Mouse (Mus musculus) liver, embryonic 16.5 days (tissue): ENCODE results near the gene Dnah9. TPM values are rescaled to one million over a fixed set of nuclear protein-coding genes. Genes with fewer than 3 reads are reported as not detected.
A peak's percentile ranks its signal among the peaks of the same experiment; 100 is the strongest.

Source experiments
- ATAC-seq: fragments of 200-750 bp; cut with Nextera tagmentation; 2 replicates; pipeline ENCODE4 v1.8.0; 2017; ENCODE audit warnings: low read depth, mild to moderate bottlenecking, moderate number of reproducible peaks, moderate library complexity
- H3K27ac ChIP-seq: fragments of 300-500 bp; sonication (generic); 2 replicates; pipeline ENCODE4 v1.5.1; 2014; ENCODE audit warnings: mild to moderate bottlenecking, low read length
- H3K27me3 ChIP-seq: fragments of 300-500 bp; sonication (generic); 2 replicates; pipeline ENCODE4 v1.6.1; 2014; ENCODE audit warnings: low read depth, low read length, mixed read lengths; ENCODE audit not compliant: control insufficient read depth, insufficient read depth
- H3K36me3 ChIP-seq: fragments of 300-500 bp; sonication (generic); 2 replicates; pipeline ENCODE4 v1.6.1; 2014; ENCODE audit warnings: mild to moderate bottlenecking; ENCODE audit not compliant: control insufficient read depth, insufficient read depth
- H3K4me1 ChIP-seq: fragments of 300-500 bp; sonication (generic); 2 replicates; pipeline ENCODE4 v1.6.1; 2014; ENCODE audit warnings: low read depth, low read length, mixed read lengths; ENCODE audit not compliant: control insufficient read depth
- H3K4me2 ChIP-seq: fragments of 300-500 bp; sonication (generic); 2 replicates; pipeline ENCODE4 v1.6.1; 2014; ENCODE audit warnings: low read depth, low read length, mixed read lengths
- H3K4me3 ChIP-seq: fragments of 300-500 bp; sonication (generic); 2 replicates; pipeline ENCODE4 v1.5.1; 2014; ENCODE audit warnings: low read depth, mild to moderate bottlenecking, low read length
- H3K9ac ChIP-seq: fragments of 300-500 bp; sonication (generic); 2 replicates; pipeline ENCODE4 v1.6.1; 2014; ENCODE audit warnings: low read depth, low read length
- H3K9me3 ChIP-seq: fragments of 300-500 bp; sonication (generic); replicated peaks from 2 replicates; pipeline ENCODE4 v1.6.1; 2016; ENCODE audit warnings: low read length; ENCODE audit not compliant: control insufficient read depth
- WGBS: fragments of 180-500 bp; shearing (Covaris S2); extraction: QIAGEN DNeasy Blood & Tissue Kit; methylation state at CpG from one replicate; pipeline ENCODE4 v1.1.7; 2014; ENCODE audit not compliant: insufficient replicate concordance; 5-methylcytosine and 5-hydroxymethylcytosine counted together
- polyA plus RNA-seq: library from polyadenylated mRNA; unstranded; fragments of >200 nt; fragmentation: Nextera tagmentation; extraction: Ambion mirVana; gene quantifications from 2 replicates; pipeline ENCODE4 v1.2.1, GENCODE M21; 2015

Dnah9 gene
- polyA plus RNA-seq, 1 experiment from 2014 or later: 0.01 TPM

GRCm38 (mm10) chr11:65818193-65818592 is 350.2 kb downstream of the Dnah9 start:
- Histone ChIP-seq H3K9ac (no peak overlapping the region), H3K4me2 (no peak overlapping the region), H3K36me3 (peaks cover 8% of the 10 kb centered on the region; the same call in 1 of the 2 replicates), H3K4me3 (no peak overlapping the region), H3K9me3 (no peaks in the 10 kb centered on the region), H3K27ac (no peak overlapping the region), H3K27me3 (no peaks in the 10 kb centered on the region), H3K4me1 (no peaks in the 10 kb centered on the region)
- no peak for ATAC-seq
- 43% methylated on average over 1 of the region's 1 CpGs for WGBS

DNA sequence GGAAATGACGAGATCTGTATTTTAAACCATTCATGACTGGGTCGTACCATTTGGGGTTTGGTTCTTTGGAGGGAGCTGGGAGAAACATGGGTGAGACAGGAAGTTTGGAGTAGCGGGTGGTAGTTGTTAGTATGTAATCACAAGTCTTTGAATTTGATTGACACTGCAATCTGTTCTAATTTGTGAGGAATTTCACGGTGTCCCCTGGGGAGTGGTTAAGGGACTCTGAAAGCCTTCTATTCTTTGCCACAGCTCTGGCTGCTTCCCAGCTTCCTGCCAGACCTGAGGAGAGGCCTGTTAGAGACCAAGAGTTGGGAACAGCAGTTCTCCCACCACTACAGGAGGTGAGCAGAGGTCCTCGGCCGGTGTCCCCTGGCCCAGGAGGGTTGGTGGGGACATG is 352.1 kb downstream of the Dnah9 start:
- no peaks in the 10 kb centered on the region for H3K9me3 ChIP-seq
- no peak overlapping the region for H3K4me2 ChIP-seq
- H3K27me3 ChIP-seq: no peaks in the 10 kb centered on the region
- ATAC-seq: no peak
- WGBS: 74% methylated on average over 6 of the region's 6 CpGs
- no peak overlapping the region for H3K27ac ChIP-seq
- H3K4me1 ChIP-seq: no peaks in the 10 kb centered on the region
- peaks cover 5% of the 10 kb centered on the region; the same call in 1 of the 2 replicates for H3K36me3 ChIP-seq
- H3K9ac ChIP-seq: no peak overlapping the region
- H3K4me3 ChIP-seq: no peak overlapping the region

GRCm38 (mm10) chr11:65814381-65814780 is 354.0 kb downstream of the Dnah9 start:
- peaks cover 5% of the 10 kb centered on the region; the same call in 1 of the 2 replicates for H3K36me3 ChIP-seq
- H3K27ac ChIP-seq: no peak overlapping the region
- no peak overlapping the region for H3K4me3 ChIP-seq
- no peak overlapping the region for H3K4me2 ChIP-seq
- H3K9ac ChIP-seq: no peak overlapping the region
- WGBS: 83% methylated on average over 9 of the region's 9 CpGs
- no peaks in the 10 kb centered on the region for H3K27me3 ChIP-seq
- no peak for ATAC-seq
- H3K4me1 ChIP-seq: no peaks in the 10 kb centered on the region
- H3K9me3 ChIP-seq: no peaks in the 10 kb centered on the region

DNA sequence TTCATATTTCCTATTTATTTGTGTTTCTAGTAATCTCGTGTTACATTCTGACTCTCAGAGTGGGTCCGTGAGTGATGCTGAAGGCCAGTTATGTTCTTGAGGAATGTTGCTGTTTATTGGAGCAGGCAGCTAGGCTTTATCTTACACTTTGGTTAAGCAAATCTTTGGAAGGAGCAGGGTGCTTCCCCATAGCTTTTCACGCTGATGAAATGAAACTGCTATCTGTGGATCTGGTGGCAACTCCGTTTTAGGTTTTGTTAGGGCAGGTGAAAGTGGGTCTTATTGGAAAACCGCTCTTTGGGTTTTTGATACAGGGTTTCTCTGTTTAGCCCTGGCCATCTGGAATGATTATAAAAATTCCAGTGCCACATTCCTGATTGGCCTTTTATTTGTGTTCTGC is 356.3 kb downstream of the Dnah9 start:
- Histone ChIP-seq H3K4me2 (no peak overlapping the region), H3K27me3 (no peaks in the 10 kb centered on the region), H3K27ac (no peak overlapping the region), H3K9me3 (no peaks in the 10 kb centered on the region), H3K4me1 (peaks cover 4% of the 10 kb centered on the region; the same call in 1 of the 2 replicates), H3K4me3 (no peak overlapping the region), H3K9ac (no peak overlapping the region), H3K36me3 (peaks cover 5% of the 10 kb centered on the region; the same call in 1 of the 2 replicates)
- WGBS: 64% methylated on average over 5 of the region's 5 CpGs
- no peak for ATAC-seq

GRCm38 (mm10) chr11:65807601-65808000 is 360.8 kb downstream of the Dnah9 start:
- Histone ChIP-seq H3K27ac (peak overlapping the region; percentile 97), H3K9ac (peak overlapping the region; percentile 83), H3K9me3 (no peaks in the 10 kb centered on the region), H3K36me3 (no peaks in the 10 kb centered on the region), H3K27me3 (no peaks in the 10 kb centered on the region), H3K4me2 (peak overlapping the region; percentile 94), H3K4me1 (peaks cover 11% of the 10 kb centered on the region), H3K4me3 (peak overlapping the region; percentile 89)
- 38% methylated on average over 7 of the region's 7 CpGs for WGBS
- ATAC-seq: no peak

GRCm38 (mm10) chr11:65806909-65807504 is 361.3 kb downstream of the Dnah9 start, which contains the start of gene Zkscan6:
TSS of gene Zkscan6 (plus strand) at chr11:65807175.
- under 1% methylated on average over 58 of the region's 58 CpGs for WGBS

GRCm38 (mm10) chr11:65806321-65806904 is 361.9 kb downstream of the Dnah9 start:
- no peaks in the 10 kb centered on the region for H3K36me3 ChIP-seq
- peaks cover 11% of the 10 kb centered on the region for H3K4me1 ChIP-seq
- H3K4me2 ChIP-seq: peak overlapping the region; percentile 94
- H3K27ac ChIP-seq: peak overlapping the region; percentile 97
- H3K9me3 ChIP-seq: no peaks in the 10 kb centered on the region
- peak overlapping the region; percentile 89 for H3K4me3 ChIP-seq
- WGBS: under 1% methylated on average over 20 of the region's 20 CpGs
- peak overlapping the region; percentile 79 for H3K9ac ChIP-seq
- no peaks in the 10 kb centered on the region for H3K27me3 ChIP-seq
- ATAC-seq: peak; percentile 31

More at GRCm38 (mm10) chr11:65806909-65807504, 361.3 kb downstream of the Dnah9 start, which contains the start of gene Zkscan6:
- Histone ChIP-seq H3K4me1 (peaks cover 11% of the 10 kb centered on the region), H3K4me2 (peak within 1 kb of the TSS; percentile 94), H3K36me3 (no peaks in the 10 kb centered on the region), H3K9me3 (no peaks in the 10 kb centered on the region), H3K27me3 (no peaks in the 10 kb centered on the region), H3K9ac (peak within 1 kb of the TSS; percentile 83), H3K27ac (peak within 1 kb of the TSS; percentile 97), H3K4me3 (peak within 1 kb of the TSS; percentile 89)
- peak; percentile 98 for ATAC-seq

DNA sequence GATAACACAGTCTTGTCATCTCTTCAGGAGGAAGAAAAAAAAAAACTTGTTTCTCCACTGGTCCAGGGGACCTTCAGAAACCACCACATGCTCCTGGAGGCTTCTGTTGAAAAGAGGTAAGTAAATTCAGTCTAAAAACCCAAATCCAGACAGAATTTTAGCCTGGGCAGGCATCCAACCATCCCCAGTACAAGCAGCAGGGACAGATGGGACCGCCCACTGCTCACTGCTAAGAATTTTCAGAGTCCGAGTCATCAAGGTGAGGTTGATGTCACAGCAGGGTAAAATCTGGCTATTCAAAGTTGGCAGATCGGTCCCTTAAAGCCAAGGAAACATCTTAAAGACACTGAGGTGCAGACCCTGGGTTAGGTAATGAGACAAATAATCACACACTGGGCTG is 366.5 kb downstream of the Dnah9 start:
- 55% methylated on average over 3 of the region's 3 CpGs for WGBS
- H3K4me3 ChIP-seq: no peak overlapping the region
- no peaks in the 10 kb centered on the region for H3K27me3 ChIP-seq
- H3K36me3 ChIP-seq: no peaks in the 10 kb centered on the region
- no peaks in the 10 kb centered on the region for H3K9me3 ChIP-seq
- ATAC-seq: no peak
- H3K27ac ChIP-seq: no peak overlapping the region
- H3K4me1 ChIP-seq: peaks cover 7% of the 10 kb centered on the region
- no peak overlapping the region for H3K9ac ChIP-seq
- no peak overlapping the region for H3K4me2 ChIP-seq

DNA sequence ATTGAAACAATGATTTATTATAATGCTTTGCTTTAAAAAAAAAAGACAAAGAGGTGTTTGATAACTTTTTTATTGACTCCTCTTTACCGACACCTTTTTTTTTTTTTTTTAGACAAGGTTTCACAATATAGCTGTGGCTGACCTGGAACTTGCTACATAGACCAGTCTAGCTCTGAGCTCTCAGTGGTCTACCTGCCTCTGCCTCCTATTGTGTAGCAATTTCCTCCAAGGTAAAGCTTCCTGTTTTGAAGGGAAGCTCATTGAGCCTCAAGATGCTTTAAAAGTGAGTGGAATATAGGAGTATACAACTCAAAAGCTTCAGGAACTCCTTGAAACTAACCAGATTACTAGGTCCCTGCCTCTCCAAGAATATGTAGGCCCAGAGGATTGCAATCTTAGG is 372.5 kb downstream of the Dnah9 start:
- Histone ChIP-seq H3K4me1 (peaks cover 15% of the 10 kb centered on the region), H3K27ac (no peak overlapping the region), H3K4me2 (no peak overlapping the region), H3K36me3 (no peaks in the 10 kb centered on the region), H3K4me3 (no peak overlapping the region), H3K9ac (no peak overlapping the region), H3K9me3 (no peaks in the 10 kb centered on the region), H3K27me3 (no peaks in the 10 kb centered on the region)
- ATAC-seq: no peak
- WGBS: 61% methylated on average over 1 of the region's 1 CpGs
